Mouse (Mus musculus) liver, embryonic 12.5 days (tissue): Measurements from ENCODE around the gene Traf1. TPM values are rescaled to one million over a fixed set of nuclear protein-coding genes. Genes with fewer than 3 reads are reported as not detected.
A peak's percentile ranks its signal among the peaks of the same experiment; 100 is the strongest.

Experiments used
- ATAC-seq: fragments of 200-750 bp; cut with Nextera tagmentation; 2 replicates; pipeline ENCODE4 v1.8.0; 2017; ENCODE audit warnings: moderate number of reproducible peaks, mild to moderate bottlenecking, moderate library complexity
- H3K27ac ChIP-seq: fragments of 300-500 bp; sonication (generic); 2 replicates; pipeline ENCODE4 v1.5.1; 2016; ENCODE audit warnings: mild to moderate bottlenecking
- H3K27me3 ChIP-seq: fragments of 300-500 bp; sonication (generic); replicated peaks from 2 replicates; pipeline ENCODE4 v1.6.1; 2016; ENCODE audit warnings: mild to moderate bottlenecking, moderate library complexity
- H3K36me3 ChIP-seq: fragments of 300-500 bp; sonication (generic); 2 replicates; pipeline ENCODE4 v1.6.1; 2016; ENCODE audit warnings: mild to moderate bottlenecking, moderate library complexity
- H3K4me1 ChIP-seq: fragments of 300-500 bp; sonication (generic); 2 replicates; pipeline ENCODE4 v1.6.1; 2016
- H3K4me2 ChIP-seq: fragments of 300-500 bp; sonication (generic); 2 replicates; pipeline ENCODE4 v1.6.1; 2016; ENCODE audit warnings: mild to moderate bottlenecking, moderate library complexity
- H3K4me3 ChIP-seq: fragments of 300-500 bp; sonication (generic); 2 replicates; pipeline ENCODE4 v1.5.1; 2016; ENCODE audit warnings: mild to moderate bottlenecking, moderate library complexity
- H3K9ac ChIP-seq: fragments of 300-500 bp; sonication (generic); 2 replicates; pipeline ENCODE4 v1.6.1; 2016; ENCODE audit warnings: mild to moderate bottlenecking, moderate library complexity
- H3K9me3 ChIP-seq: fragments of 300-500 bp; sonication (generic); replicated peaks from 2 replicates; pipeline ENCODE4 v1.6.1; 2016; ENCODE audit warnings: mild to moderate bottlenecking, moderate library complexity
- WGBS: fragments of 180-500 bp; shearing (Covaris S2); methylation state at CpG from one replicate; pipeline ENCODE4 v1.1.7; 2016; ENCODE audit not compliant: insufficient replicate concordance; 5-methylcytosine and 5-hydroxymethylcytosine counted together
- polyA plus RNA-seq: library from polyadenylated mRNA; unstranded; fragments of >200 nt; fragmentation: Nextera tagmentation; extraction: Ambion mirVana; gene quantifications from 2 replicates; pipeline ENCODE4 v1.2.1, GENCODE M21; 2016

The Traf1 gene
- polyA plus RNA-seq, 1 experiment from 2014 or later = 0.27 TPM

GRCm38 (mm10) chr2:34906426-34906825 lies 55.1 kb downstream of the Traf1 start:
- Histone ChIP-seq H3K4me2 (peak overlapping the region; percentile 40), H3K4me3 (no peak overlapping the region), H3K27ac (peak overlapping the region; percentile 39; the same call in 1 of the 2 replicates), H3K36me3 (peaks cover 37% of the 10 kb centered on the region), H3K4me1 (peaks cover 39% of the 10 kb centered on the region), H3K9me3 (no peaks in the 10 kb centered on the region), H3K27me3 (no peaks in the 10 kb centered on the region; the same call in 1 of the 2 replicates), H3K9ac (peak overlapping the region; percentile 35; the same call in 1 of the 2 replicates)
- no peak for ATAC-seq
- WGBS = 53% methylated on average over 6 of the region's 6 CpGs

DNA sequence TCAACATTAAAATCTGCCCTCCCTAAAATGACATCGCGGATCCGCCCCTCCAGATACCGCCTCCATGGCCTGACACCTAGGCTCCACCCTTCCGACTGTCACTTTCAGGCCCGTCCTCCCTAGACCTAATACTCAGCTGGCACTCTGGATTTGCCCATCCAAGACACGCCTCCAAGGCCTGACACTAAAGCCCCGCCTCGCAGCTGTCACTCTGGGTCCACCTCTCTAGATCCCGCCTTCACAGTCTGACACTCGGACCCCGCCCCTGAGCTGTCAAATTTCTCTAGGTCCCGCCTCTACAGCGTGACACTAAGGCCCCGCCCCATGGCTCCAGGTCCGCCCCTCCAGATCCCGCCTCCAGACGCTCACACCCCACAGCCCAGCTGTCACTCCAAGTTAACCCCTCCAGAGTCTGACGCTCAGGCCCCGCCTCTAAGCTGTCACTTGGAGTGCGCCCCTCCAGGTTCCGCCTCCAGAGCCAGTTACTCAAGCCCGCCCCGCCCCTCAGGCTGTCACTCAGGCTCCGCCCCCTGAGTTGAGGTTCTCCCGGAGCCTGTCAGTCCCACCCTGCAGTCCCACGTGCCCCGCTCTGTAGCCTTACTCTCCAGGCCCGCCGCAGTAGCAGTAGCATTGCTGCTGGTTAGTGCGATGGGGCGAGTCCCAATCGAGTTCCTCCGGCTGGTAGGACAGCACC lies 56.6 kb downstream of the Traf1 start:
- no peaks in the 10 kb centered on the region for H3K9me3 ChIP-seq
- peak; percentile 95 for ATAC-seq
- peak overlapping the region; percentile 83 for H3K27ac ChIP-seq
- H3K36me3 ChIP-seq = peaks cover 38% of the 10 kb centered on the region
- peak overlapping the region; percentile 63 for H3K9ac ChIP-seq
- H3K4me3 ChIP-seq = peak overlapping the region; percentile 48
- H3K4me1 ChIP-seq = peaks cover 39% of the 10 kb centered on the region
- no peaks in the 10 kb centered on the region for H3K27me3 ChIP-seq
- WGBS = under 1% methylated on average over 34 of the region's 34 CpGs
- peak overlapping the region; percentile 86 for H3K4me2 ChIP-seq

- no peaks in the 10 kb centered on the region for H3K9me3 ChIP-seq
- no peak overlapping the region for H3K4me3 ChIP-seq
- 56% methylated on average over 4 of the region's 4 CpGs for WGBS
- H3K9ac ChIP-seq = peak overlapping the region; percentile 40
- H3K36me3 ChIP-seq = peaks cover 38% of the 10 kb centered on the region
- peak overlapping the region; percentile 86 for H3K4me2 ChIP-seq
- peak overlapping the region; percentile 83 for H3K27ac ChIP-seq
- H3K27me3 ChIP-seq = no peaks in the 10 kb centered on the region
- peaks cover 39% of the 10 kb centered on the region for H3K4me1 ChIP-seq
- no peak for ATAC-seq
Observed at GRCm38 (mm10) chr2:34903652-34904405, 57.7 kb downstream of the Traf1 start.

DNA sequence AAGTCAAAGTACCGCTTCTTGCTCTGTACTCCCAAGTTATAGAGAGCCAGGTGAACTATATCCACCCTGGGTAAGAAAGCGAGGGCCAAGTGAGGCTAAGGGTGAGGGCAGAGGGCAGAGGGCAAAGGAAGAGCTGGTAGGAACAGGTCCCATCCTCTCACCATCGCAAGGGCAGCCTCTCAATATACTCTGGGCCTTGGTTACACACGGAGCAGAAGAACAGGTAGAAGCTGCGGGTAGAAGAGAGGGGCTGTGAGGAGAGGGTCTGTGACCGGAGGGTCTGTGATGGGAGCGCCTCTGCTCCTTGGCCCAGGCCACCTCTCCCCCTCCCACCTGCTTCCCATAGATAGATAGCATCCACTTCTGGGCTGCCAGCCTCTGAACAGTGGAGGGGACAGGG lies 58.4 kb downstream of the Traf1 start:
- ATAC-seq = no peak
- Histone ChIP-seq H3K27ac (no peak overlapping the region), H3K27me3 (no peaks in the 10 kb centered on the region), H3K9me3 (no peaks in the 10 kb centered on the region), H3K4me1 (peaks cover 40% of the 10 kb centered on the region), H3K4me2 (no peak overlapping the region), H3K36me3 (peaks cover 41% of the 10 kb centered on the region), H3K4me3 (no peak overlapping the region), H3K9ac (no peak overlapping the region)
- 86% methylated on average over 7 of the region's 7 CpGs for WGBS

DNA sequence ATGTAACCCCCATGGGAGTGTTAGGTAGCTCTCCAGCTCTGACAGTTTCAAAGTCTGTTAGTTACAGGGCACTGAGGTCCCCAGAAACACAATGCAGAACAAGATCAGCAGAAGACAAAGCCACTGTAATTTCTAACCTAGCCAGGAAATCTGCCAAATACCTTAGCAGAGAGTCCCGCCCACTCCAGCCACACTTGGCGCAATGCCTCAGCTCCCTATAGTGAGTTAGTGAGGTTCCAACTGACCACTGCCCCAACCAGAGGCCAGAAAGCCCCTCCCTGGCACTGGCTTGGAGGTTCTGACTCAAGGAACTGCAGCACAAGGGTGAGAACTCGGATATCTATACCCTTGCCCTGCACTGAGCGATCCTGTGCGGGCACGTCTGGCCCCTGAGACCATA lies 58.8 kb downstream of the Traf1 start:
- no peaks in the 10 kb centered on the region for H3K9me3 ChIP-seq
- no peaks in the 10 kb centered on the region for H3K27me3 ChIP-seq
- peaks cover 41% of the 10 kb centered on the region for H3K36me3 ChIP-seq
- H3K27ac ChIP-seq = no peak overlapping the region
- no peak for ATAC-seq
- no peak overlapping the region for H3K4me3 ChIP-seq
- H3K4me1 ChIP-seq = peaks cover 45% of the 10 kb centered on the region
- no peak overlapping the region for H3K9ac ChIP-seq
- WGBS = 86% methylated on average over 6 of the region's 6 CpGs
- no peak overlapping the region for H3K4me2 ChIP-seq

DNA sequence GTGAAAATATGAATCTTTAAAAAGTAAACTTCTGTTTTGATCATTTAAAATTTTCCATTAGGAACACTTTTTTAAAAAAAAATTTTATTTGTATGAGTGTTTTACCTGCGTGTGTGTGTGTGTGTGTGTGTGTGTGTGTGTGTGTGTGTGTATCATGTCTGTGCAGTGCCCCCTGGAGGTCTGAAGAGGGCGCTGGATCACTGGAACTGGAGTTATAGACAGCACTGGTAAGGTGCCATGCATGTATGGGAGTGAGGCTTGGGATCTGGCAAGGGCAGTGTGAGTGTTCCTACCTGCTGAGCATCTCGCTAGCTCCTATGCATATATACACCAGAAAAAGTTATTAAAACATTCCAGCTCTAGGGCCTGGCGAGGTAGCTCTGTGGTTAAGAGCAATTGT lies 59.8 kb downstream of the Traf1 start:
- Histone ChIP-seq H3K4me1 (peaks cover 41% of the 10 kb centered on the region), H3K9me3 (no peaks in the 10 kb centered on the region), H3K4me3 (no peak overlapping the region), H3K36me3 (peaks cover 47% of the 10 kb centered on the region), H3K27ac (no peak overlapping the region), H3K9ac (no peak overlapping the region), H3K4me2 (no peak overlapping the region), H3K27me3 (no peaks in the 10 kb centered on the region)
- ATAC-seq = no peak
- 68% methylated on average over 4 of the region's 4 CpGs for WGBS

DNA sequence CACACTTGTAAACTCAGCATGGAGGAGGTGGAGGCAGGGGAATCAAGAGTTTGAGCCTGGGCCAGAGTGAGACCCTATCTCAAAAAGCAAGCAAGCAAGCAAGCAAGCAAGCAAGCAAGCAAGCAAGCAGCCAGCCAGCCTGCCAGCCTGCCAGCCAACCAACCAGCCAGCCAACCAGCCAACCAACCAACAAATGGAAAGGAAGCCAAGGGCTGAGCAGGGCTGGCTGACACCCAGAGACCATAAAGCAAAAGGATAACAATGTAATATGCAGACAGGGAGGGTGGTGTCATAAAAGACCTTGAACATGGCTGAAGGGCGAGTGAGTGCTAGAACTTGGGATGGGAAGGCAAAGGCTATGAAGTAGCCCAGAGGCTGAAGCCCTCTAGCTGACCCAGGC lies 61.2 kb downstream of the Traf1 start:
- Histone ChIP-seq H3K4me2 (no peak overlapping the region), H3K27me3 (no peaks in the 10 kb centered on the region), H3K9me3 (no peaks in the 10 kb centered on the region), H3K36me3 (peaks cover 55% of the 10 kb centered on the region), H3K9ac (no peak overlapping the region), H3K4me3 (no peak overlapping the region), H3K27ac (no peak overlapping the region), H3K4me1 (peaks cover 28% of the 10 kb centered on the region)
- 68% methylated on average over 1 of the region's 1 CpGs for WGBS
- no peak for ATAC-seq

DNA sequence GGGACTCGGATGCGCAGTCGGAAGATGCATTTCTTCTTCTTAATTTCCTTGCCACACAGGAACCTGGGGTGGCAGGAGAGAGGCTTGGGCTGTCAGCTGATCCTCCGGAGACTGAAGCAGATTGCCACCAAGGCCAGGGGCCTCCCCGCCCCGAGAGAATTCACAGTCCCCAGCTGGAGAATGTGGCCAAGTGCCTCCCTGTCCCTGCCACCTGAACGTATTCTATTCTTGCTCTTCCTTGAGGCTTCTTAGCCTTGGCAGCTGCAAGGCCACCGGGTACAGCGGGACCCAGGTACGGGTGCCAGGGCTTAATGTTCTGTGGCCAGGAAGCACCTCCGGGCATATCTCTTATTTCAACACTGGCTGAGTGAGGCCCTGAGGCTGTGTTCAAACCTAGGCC lies 61.9 kb downstream of the Traf1 start:
- Histone ChIP-seq H3K9ac (no peak overlapping the region), H3K36me3 (peaks cover 55% of the 10 kb centered on the region), H3K4me3 (no peak overlapping the region), H3K9me3 (no peaks in the 10 kb centered on the region), H3K4me2 (no peak overlapping the region), H3K27ac (no peak overlapping the region), H3K4me1 (peaks cover 25% of the 10 kb centered on the region), H3K27me3 (no peaks in the 10 kb centered on the region)
- ATAC-seq = no peak
- 77% methylated on average over 11 of the region's 11 CpGs for WGBS

DNA sequence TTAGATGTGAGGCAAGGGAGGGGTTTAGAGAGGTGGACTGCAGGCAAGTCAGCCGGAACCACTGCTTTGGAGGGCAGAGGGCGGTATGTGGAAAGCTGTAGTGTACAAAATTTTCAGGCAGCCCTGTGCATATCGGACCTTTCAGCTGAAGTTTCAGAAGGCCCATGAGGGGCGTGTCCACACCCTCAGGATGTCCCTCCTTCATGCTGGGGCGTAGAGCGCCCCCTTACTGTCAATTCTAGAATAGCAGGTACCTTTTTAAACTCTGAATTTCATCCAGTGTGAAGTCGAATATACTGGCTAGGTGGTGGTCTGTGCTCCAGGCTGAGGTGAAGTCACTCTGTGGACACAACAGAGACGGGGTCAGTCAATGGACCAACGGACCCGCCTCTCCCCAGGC lies 63.8 kb downstream of the Traf1 start:
- Histone ChIP-seq H3K36me3 (peaks cover 49% of the 10 kb centered on the region), H3K9ac (no peak overlapping the region), H3K9me3 (no peaks in the 10 kb centered on the region), H3K27ac (no peak overlapping the region), H3K4me2 (no peak overlapping the region), H3K27me3 (no peaks in the 10 kb centered on the region), H3K4me1 (peaks cover 13% of the 10 kb centered on the region), H3K4me3 (no peak overlapping the region)
- peak; percentile 35; the same call in 1 of the 2 replicates for ATAC-seq
- WGBS = 19% methylated on average over 10 of the region's 10 CpGs

DNA sequence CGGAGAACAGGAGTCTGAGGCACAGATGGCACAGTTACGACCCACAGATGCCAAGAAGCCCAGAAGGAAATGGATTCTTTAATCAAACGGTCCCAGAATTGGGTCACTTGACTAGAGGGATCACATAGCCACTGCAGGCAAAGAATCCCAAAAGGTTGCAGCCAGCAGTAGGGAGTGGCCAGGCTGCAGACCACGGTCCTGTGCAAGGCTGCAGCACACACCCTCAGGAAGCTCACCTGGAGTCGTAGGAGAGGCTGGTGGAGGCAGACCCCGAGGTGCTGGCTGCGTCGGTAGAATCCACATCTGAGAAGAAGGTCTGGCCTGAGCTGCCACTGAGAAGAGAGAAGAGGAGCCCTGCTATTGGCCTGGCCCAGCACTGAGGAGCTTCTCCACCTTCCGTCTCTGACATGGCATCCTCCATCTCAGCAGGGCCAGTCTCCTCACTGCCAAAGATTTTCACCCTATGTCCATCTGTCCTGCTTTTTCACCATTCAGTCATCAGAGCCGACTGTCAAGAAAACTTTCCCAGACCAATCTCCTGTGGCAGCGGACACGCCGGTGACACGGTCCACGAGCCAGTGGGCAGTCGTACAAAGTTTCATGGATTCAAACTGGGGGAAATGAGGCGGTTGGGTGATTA lies 64.6 kb downstream of the Traf1 start:
- Histone ChIP-seq H3K9ac (no peak overlapping the region), H3K36me3 (peaks cover 44% of the 10 kb centered on the region), H3K27ac (no peak overlapping the region), H3K4me2 (no peak overlapping the region), H3K27me3 (no peaks in the 10 kb centered on the region), H3K4me1 (peaks cover 13% of the 10 kb centered on the region), H3K4me3 (no peak overlapping the region), H3K9me3 (no peaks in the 10 kb centered on the region)
- ATAC-seq = no peak
- WGBS = 76% methylated on average over 17 of the region's 17 CpGs

GRCm38 (mm10) chr2:34895503-34896113 lies 66.0 kb downstream of the Traf1 start:
- peaks cover 33% of the 10 kb centered on the region for H3K36me3 ChIP-seq
- no peak overlapping the region for H3K9ac ChIP-seq
- H3K9me3 ChIP-seq = no peaks in the 10 kb centered on the region
- no peak overlapping the region for H3K27ac ChIP-seq
- peaks cover 13% of the 10 kb centered on the region for H3K4me1 ChIP-seq
- H3K4me2 ChIP-seq = no peak overlapping the region
- no peak for ATAC-seq
- 77% methylated on average over 19 of the region's 19 CpGs for WGBS
- no peaks in the 10 kb centered on the region for H3K27me3 ChIP-seq
- H3K4me3 ChIP-seq = no peak overlapping the region

- peaks cover 13% of the 10 kb centered on the region for H3K4me1 ChIP-seq
- H3K27ac ChIP-seq = no peak overlapping the region
- no peak for ATAC-seq
- H3K9me3 ChIP-seq = no peaks in the 10 kb centered on the region
- H3K4me3 ChIP-seq = no peak overlapping the region
- 31% methylated on average over 5 of the region's 5 CpGs for WGBS
- no peak overlapping the region for H3K4me2 ChIP-seq
- H3K36me3 ChIP-seq = peaks cover 17% of the 10 kb centered on the region; the same call in 1 of the 2 replicates
- 0 out of 2 replicates have a peak, but pooled peaks cover 7% of the 10 kb centered on the region for H3K27me3 ChIP-seq
- H3K9ac ChIP-seq = no peak overlapping the region
Observed at GRCm38 (mm10) chr2:34893950-34894349, 67.6 kb downstream of the Traf1 start.
